Mouse (Mus musculus) lung, embryonic 16.5 days (tissue): Measurements from ENCODE around the gene Nfyb. TPM values are rescaled to one million over a fixed set of nuclear protein-coding genes. Genes with fewer than 3 reads are reported as not detected.

ENCODE experiments used
- ATAC-seq: fragments of 200-750 bp; cut with Nextera tagmentation; 2 replicates; pipeline ENCODE4 v1.8.0; 2017; ENCODE audit warnings: low read depth, mild to moderate bottlenecking, moderate library complexity
- H3K27ac ChIP-seq: fragments of 300-500 bp; sonication (generic); 2 replicates; pipeline ENCODE4 v1.5.1; 2014; ENCODE audit warnings: mild to moderate bottlenecking, control low read depth, low read length
- H3K27me3 ChIP-seq: fragments of 300-500 bp; sonication (generic); 2 replicates; pipeline ENCODE4 v1.6.1; 2014; ENCODE audit warnings: low read depth, low read length, mixed read lengths; ENCODE audit not compliant: control insufficient read depth, insufficient read depth
- H3K36me3 ChIP-seq: fragments of 300-500 bp; sonication (generic); 2 replicates; pipeline ENCODE4 v1.6.1; 2014; ENCODE audit warnings: low read length; ENCODE audit not compliant: control insufficient read depth, insufficient read depth
- H3K4me1 ChIP-seq: fragments of 300-500 bp; sonication (generic); replicated peaks from 2 replicates; pipeline ENCODE4 v1.6.1; 2014; ENCODE audit warnings: low read length, mixed read lengths; ENCODE audit not compliant: control insufficient read depth, insufficient read depth
- H3K4me2 ChIP-seq: fragments of 300-500 bp; sonication (generic); 2 replicates; pipeline ENCODE4 v1.6.1; 2014; ENCODE audit warnings: low read depth, low read length, control low read depth
- H3K4me3 ChIP-seq: fragments of 300-500 bp; sonication (generic); 2 replicates; pipeline ENCODE4 v1.5.1; 2014; ENCODE audit warnings: mild to moderate bottlenecking, low read length, control low read depth
- H3K9ac ChIP-seq: fragments of 300-500 bp; sonication (generic); 2 replicates; pipeline ENCODE4 v1.6.1; 2014; ENCODE audit warnings: low read length, control low read depth
- H3K9me3 ChIP-seq: fragments of 300-500 bp; sonication (generic); 2 replicates; pipeline ENCODE4 v1.6.1; 2016; ENCODE audit warnings: low read length; ENCODE audit not compliant: control insufficient read depth
- WGBS: fragments of 180-500 bp; shearing (Covaris S2); extraction: QIAGEN DNeasy Blood & Tissue Kit; methylation state at CpG from one replicate; pipeline ENCODE4 v1.1.7; 2014; 5-methylcytosine and 5-hydroxymethylcytosine counted together
- polyA plus RNA-seq: library from polyadenylated mRNA; unstranded; fragments of >200 nt; fragmentation: Nextera tagmentation; extraction: Ambion mirVana; gene quantifications from 2 replicates; pipeline ENCODE4 v1.2.1, GENCODE M21; 2015

Gene Nfyb
- polyA plus RNA-seq, 1 experiment from 2014 or later, result 48.0 TPM

GRCm38 (mm10) chr10:82771595-82772170, 7.7 kb upstream of the Nfyb start:
- H3K4me2 ChIP-seq, result no peak overlapping the region
- no peaks in the 10 kb centered on the region for H3K36me3 ChIP-seq
- H3K4me3 ChIP-seq, result no peak overlapping the region
- no peaks in the 10 kb centered on the region for H3K27me3 ChIP-seq
- 71% methylated on average over 9 of the region's 9 CpGs for WGBS
- H3K27ac ChIP-seq, result no peak overlapping the region
- 0 out of 2 replicates have a peak, but pooled peaks cover 2% of the 10 kb centered on the region for H3K9me3 ChIP-seq
- H3K4me1 ChIP-seq, result no peaks in the 10 kb centered on the region
- ATAC-seq, result no peak
- H3K9ac ChIP-seq, result no peak overlapping the region

GRCm38 (mm10) chr10:82770713-82771112, 6.8 kb upstream of the Nfyb start:
- no peak overlapping the region for H3K4me3 ChIP-seq
- H3K4me2 ChIP-seq, result no peak overlapping the region
- no peaks in the 10 kb centered on the region for H3K36me3 ChIP-seq
- H3K27me3 ChIP-seq, result no peaks in the 10 kb centered on the region
- H3K9ac ChIP-seq, result no peak overlapping the region
- H3K9me3 ChIP-seq, result 0 out of 2 replicates have a peak, but pooled peaks cover 2% of the 10 kb centered on the region
- no peak overlapping the region for H3K27ac ChIP-seq
- H3K4me1 ChIP-seq, result no peaks in the 10 kb centered on the region
- ATAC-seq, result no peak
- 83% methylated on average over 2 of the region's 2 CpGs for WGBS

- no peak for ATAC-seq
- Histone ChIP-seq H3K27me3 (no peaks in the 10 kb centered on the region), H3K4me2 (no peak overlapping the region), H3K36me3 (no peaks in the 10 kb centered on the region), H3K4me1 (peaks cover 5% of the 10 kb centered on the region), H3K9ac (no peak overlapping the region), H3K9me3 (0 out of 2 replicates have a peak, but pooled peaks cover 2% of the 10 kb centered on the region), H3K27ac (no peak overlapping the region), H3K4me3 (no peak overlapping the region)
- WGBS, result 26% methylated on average over 9 of the region's 9 CpGs
Measured at GRCm38 (mm10) chr10:82768901-82769300, 5.0 kb upstream of the Nfyb start.

GRCm38 (mm10) chr10:82762756-82763681, 925 bp downstream of the Nfyb start:
- Histone ChIP-seq H3K9ac (peak overlapping the region; percentile 96), H3K4me1 (peaks cover 18% of the 10 kb centered on the region), H3K27ac (peak overlapping the region; percentile 100), H3K4me2 (peak overlapping the region; percentile 62), H3K27me3 (no peaks in the 10 kb centered on the region), H3K9me3 (no peaks in the 10 kb centered on the region), H3K36me3 (peaks cover 16% of the 10 kb centered on the region), H3K4me3 (peak overlapping the region; percentile 87)
- under 1% methylated on average over 33 of the region's 48 CpGs for WGBS
- ATAC-seq, result peak; percentile 37

- ATAC-seq, result no peak
- Histone ChIP-seq H3K27me3 (no peaks in the 10 kb centered on the region), H3K36me3 (peaks cover 25% of the 10 kb centered on the region), H3K4me3 (no peak overlapping the region), H3K27ac (no peak overlapping the region), H3K4me1 (peaks cover 18% of the 10 kb centered on the region), H3K9me3 (no peaks in the 10 kb centered on the region), H3K9ac (no peak overlapping the region; the same call in 1 of the 2 replicates), H3K4me2 (no peak overlapping the region)
- 64% methylated on average over 9 of the region's 9 CpGs for WGBS
Measured at GRCm38 (mm10) chr10:82761037-82761811, 2.7 kb downstream of the Nfyb start.

- H3K9me3 ChIP-seq, result no peaks in the 10 kb centered on the region
- H3K36me3 ChIP-seq, result peaks cover 36% of the 10 kb centered on the region
- no peak for ATAC-seq
- no peak overlapping the region for H3K27ac ChIP-seq
- H3K4me3 ChIP-seq, result no peak overlapping the region
- WGBS, result 93% methylated on average over 5 of the region's 5 CpGs
- no peaks in the 10 kb centered on the region for H3K27me3 ChIP-seq
- H3K9ac ChIP-seq, result no peak overlapping the region
- H3K4me1 ChIP-seq, result peaks cover 18% of the 10 kb centered on the region
- no peak overlapping the region for H3K4me2 ChIP-seq
Measured at GRCm38 (mm10) chr10:82759706-82760105, 4.2 kb downstream of the Nfyb start.

- H3K9me3 ChIP-seq, result no peaks in the 10 kb centered on the region
- no peak overlapping the region for H3K4me2 ChIP-seq
- H3K4me3 ChIP-seq, result no peak overlapping the region
- 87% methylated on average over 3 of the region's 3 CpGs for WGBS
- peaks cover 13% of the 10 kb centered on the region for H3K4me1 ChIP-seq
- no peak overlapping the region for H3K27ac ChIP-seq
- H3K36me3 ChIP-seq, result peaks cover 42% of the 10 kb centered on the region
- no peak for ATAC-seq
- no peaks in the 10 kb centered on the region for H3K27me3 ChIP-seq
- H3K9ac ChIP-seq, result no peak overlapping the region
Measured at GRCm38 (mm10) chr10:82758878-82759277, 5.1 kb downstream of the Nfyb start.

- Histone ChIP-seq H3K4me1 (peaks cover 13% of the 10 kb centered on the region), H3K4me3 (no peak overlapping the region), H3K27me3 (no peaks in the 10 kb centered on the region), H3K36me3 (peaks cover 45% of the 10 kb centered on the region), H3K9ac (no peak overlapping the region), H3K4me2 (no peak overlapping the region), H3K27ac (no peak overlapping the region), H3K9me3 (no peaks in the 10 kb centered on the region)
- no peak for ATAC-seq
- 85% methylated on average over 6 of the region's 6 CpGs for WGBS
Measured at GRCm38 (mm10) chr10:82758368-82758767, 5.6 kb downstream of the Nfyb start.

- Histone ChIP-seq H3K4me1 (peaks cover 11% of the 10 kb centered on the region), H3K36me3 (peaks cover 51% of the 10 kb centered on the region), H3K9me3 (no peaks in the 10 kb centered on the region), H3K4me3 (no peak overlapping the region), H3K9ac (no peak overlapping the region), H3K4me2 (no peak overlapping the region), H3K27me3 (no peaks in the 10 kb centered on the region), H3K27ac (no peak overlapping the region)
- ATAC-seq, result no peak
- 86% methylated on average over 9 of the region's 9 CpGs for WGBS
Measured at GRCm38 (mm10) chr10:82757341-82757740, 6.6 kb downstream of the Nfyb start.
